Comparison of ENCODE assay signal across 8 mouse cellular contexts in genomic region chr11:3329891-3330451, GRCm38 (mm10). TPM values are rescaled to one million over a fixed set of nuclear protein-coding genes. Genes with fewer than 3 reads are reported as not detected.
DNase-seq lines count a peak whose midpoint lies in the region; ATAC-seq lines count a peak whose summit lies in the region.

Gene Pik3ip1, plus strand, starts transcription at chr11:3330401.

- peak within 1 kb of the TSS; percentile 49 for H3K4me3 ChIP-seq in forebrain, embryonic 12.5 days (replicated peaks)
- H3K4me3 ChIP-seq in limb, embryonic 15.5 days = peak within 1 kb of the TSS; percentile 52
- peak within 1 kb of the TSS; percentile 55 for H3K4me3 ChIP-seq in stomach, embryonic 16.5 days (replicated peaks; ENCODE audit: low read length)

- H3K4me2 ChIP-seq in forebrain, embryonic 12.5 days = peak within 1 kb of the TSS; percentile 97
- H3K4me2 ChIP-seq in limb, embryonic 15.5 days = peak within 1 kb of the TSS; percentile 99
- H3K4me2 ChIP-seq in stomach, embryonic 16.5 days (ENCODE audit: low read depth, low read length) = peak within 1 kb of the TSS; percentile 100

- H3K4me1 ChIP-seq in forebrain, embryonic 12.5 days = peaks cover 23% of the 10 kb centered on the region
- peaks cover 38% of the 10 kb centered on the region for H3K4me1 ChIP-seq in limb, embryonic 15.5 days
- H3K4me1 ChIP-seq in stomach, embryonic 16.5 days (ENCODE audit: control insufficient read depth, insufficient read depth, low read length) = peaks cover 22% of the 10 kb centered on the region

- ATAC-seq in CD4-positive, CD25-positive, alpha-beta regulatory T cell, adult 4 months = no peak
- no peak for ATAC-seq in forebrain, embryonic 12.5 days (ENCODE audit: low FRiP score)
- no peak for ATAC-seq in limb, embryonic 15.5 days (ENCODE audit: insufficient number of reproducible peaks, low FRiP score, low TSS enrichment, low read depth)
- no peak for ATAC-seq in stomach, embryonic 16.5 days (ENCODE audit: insufficient read depth, low FRiP score)

- no peaks in the 10 kb centered on the region for H3K36me3 ChIP-seq in forebrain, embryonic 12.5 days (replicated peaks)
- peaks cover 5% of the 10 kb centered on the region; the same call in 1 of the 2 replicates for H3K36me3 ChIP-seq in limb, embryonic 15.5 days
- H3K36me3 ChIP-seq in stomach, embryonic 16.5 days (ENCODE audit: control insufficient read depth, insufficient read depth, low read length) = no peaks in the 10 kb centered on the region

- H3K9me3 ChIP-seq in forebrain, embryonic 12.5 days = no peaks in the 10 kb centered on the region
- no peaks in the 10 kb centered on the region for H3K9me3 ChIP-seq in limb, embryonic 15.5 days
- no peaks in the 10 kb centered on the region for H3K9me3 ChIP-seq in stomach, embryonic 16.5 days (replicated peaks; ENCODE audit: control insufficient read depth, low read length)

- H3K27me3 ChIP-seq in forebrain, embryonic 12.5 days = peaks cover 11% of the 10 kb centered on the region
- H3K27me3 ChIP-seq in limb, embryonic 15.5 days = no peaks in the 10 kb centered on the region
- H3K27me3 ChIP-seq in stomach, embryonic 16.5 days (ENCODE audit: control insufficient read depth, insufficient read depth, low read length) = no peaks in the 10 kb centered on the region

- H3K27ac ChIP-seq in forebrain, embryonic 12.5 days = peak within 1 kb of the TSS; percentile 54; the same call in 1 of the 2 replicates
- H3K27ac ChIP-seq in limb, embryonic 15.5 days = peak within 1 kb of the TSS; percentile 72
- H3K27ac ChIP-seq in stomach, embryonic 16.5 days (ENCODE audit: low read length) = peak within 1 kb of the TSS; percentile 54; the same call in 1 of the 2 replicates

- intact Hi-C loops in heart, postnatal 36 days (cut with DNase I) = loop anchor here (2.0 kb wide), 2 partner anchors 17 to 39 kb away; no protein-coding TSS in a partner anchor

- peak within 1 kb of the TSS; percentile 63 for H3K9ac ChIP-seq in forebrain, embryonic 12.5 days
- peak within 1 kb of the TSS; percentile 39; the same call in 1 of the 2 replicates for H3K9ac ChIP-seq in limb, embryonic 15.5 days
- H3K9ac ChIP-seq in stomach, embryonic 16.5 days (ENCODE audit: low read length) = peak within 1 kb of the TSS; percentile 59

- DNase-seq in adrenal gland, adult 8-10 months = no peak
- no peak for DNase-seq in adrenal gland, postnatal 36 days
- DNase-seq in heart, postnatal 36 days = peak in 1 of 2 experiments; percentile 27
- no peak for DNase-seq in yolk sac, embryonic 10.5 days (ENCODE audit: low spot score)

RNA-seq across cellular contexts. Expression of gene Pik3ip1, which starts in this region (rescaled TPM):
- total RNA-seq in adrenal gland, adult 8-10 months (2022) = 10 to 100 TPM; 17.2 to 28.2 (median 25.1) TPM
- total RNA-seq in adrenal gland, postnatal 36 days (2021) = 10 to 100 TPM in 1 of 2 experiments, 1 to 10 TPM in 1; 8.0 to 12.7 TPM
- 10 to 100 TPM; 54.8 to 78.5 TPM for polyA plus RNA-seq in CD4-positive, CD25-positive, alpha-beta regulatory T cell, adult 4 months (2017; shearing (Covaris generic))
- 12.8 and 13.3 TPM in 2 replicates for polyA plus RNA-seq in forebrain, embryonic 12.5 days (2016; fragmentation: Nextera tagmentation; extraction: Ambion mirVana)
- total RNA-seq in heart, postnatal 36 days (2021) = 10 to 100 TPM; 49.4 to 66.2 TPM
- 15.6 and 17.9 TPM in 2 replicates for polyA plus RNA-seq in limb, embryonic 15.5 days (2015; fragmentation: Nextera tagmentation; extraction: Ambion mirVana)
- polyA plus RNA-seq in stomach, embryonic 16.5 days (2015; fragmentation: Nextera tagmentation; extraction: Ambion mirVana) = 9.4 and 11.8 TPM in 2 replicates
